Mouse (Mus musculus) left cerebral cortex, postnatal 14 days (tissue): ENCODE results near the gene Ralb. TPM values are rescaled to one million over a fixed set of nuclear protein-coding genes. Genes with fewer than 3 reads are reported as not detected.

Source experiments
- DNase-seq, 2 experiments: peaks; one replicate each; pipeline ENCODE4 v3.0.0; 2021 to 2022; ENCODE audit warnings: low spot score in 2 of 2, mixed read lengths in 1 of 2
- intact Hi-C: fragments of 180-260 bp; cut with DNase I; formaldehyde crosslinking; loops from one replicate; pipeline ENCODE4 v1.15.1; 2025
- total RNA-seq, 2 experiments: library from RNA; stranded (reverse); gene quantifications; 2 replicates each; pipeline ENCODE4 v1.2.3; 2021

Ralb gene
- total RNA-seq, 2 experiments from 2014 or later: 25.7 to 26.3 TPM

DNA sequence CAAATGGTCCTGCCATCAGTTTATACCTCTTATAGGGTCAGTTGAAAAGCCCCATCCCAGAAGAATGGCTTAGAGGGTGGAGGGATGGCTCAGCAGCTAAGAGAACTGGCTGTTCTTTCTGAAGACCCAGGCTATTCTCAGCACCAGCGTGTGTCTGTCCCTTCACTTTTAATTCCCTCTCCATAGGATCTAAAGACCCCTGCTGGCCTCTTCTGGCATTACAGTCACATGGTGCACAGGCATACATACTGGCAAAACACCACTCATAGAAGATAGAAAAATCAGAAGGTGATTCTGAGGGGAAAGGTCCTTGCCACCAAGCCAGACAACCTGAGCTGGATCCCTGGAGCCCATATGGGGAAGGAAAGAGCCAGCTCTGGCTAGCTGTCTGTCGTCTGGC lies 41.2 kb downstream of the Ralb start:
- intact Hi-C loops: no loop called here
- peak; percentile 52 to 53 for DNase-seq

DNA sequence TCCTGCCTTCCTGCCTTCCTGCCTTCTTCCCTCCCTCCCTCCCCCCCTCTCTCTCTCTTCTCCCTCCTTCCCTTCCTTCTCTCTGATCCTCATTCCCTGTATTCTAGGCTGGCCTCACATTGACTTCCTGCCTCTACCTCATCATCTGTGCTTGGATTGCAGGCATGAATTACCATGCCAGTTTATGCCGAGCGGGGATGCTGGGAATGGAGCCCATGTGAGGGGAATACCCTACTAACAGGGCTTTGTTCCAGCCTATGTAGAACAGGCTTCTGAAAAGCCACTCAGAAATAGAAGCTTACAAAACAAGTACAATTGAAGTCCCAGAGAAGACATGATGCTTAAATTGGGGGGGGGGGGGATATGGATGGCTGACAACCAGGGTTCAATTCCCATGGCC lies 44.5 kb downstream of the Ralb start:
- intact Hi-C loops: no loop called here
- no peak for DNase-seq

- DNase-seq: peak; percentile 82 to 84
- intact Hi-C loops: loop anchor here (5.0 to 10.0 kb wide), 5 partner anchors 69 to 467 kb away; partner anchors contain the start of gene Tmem185b
These were observed 46.5 kb downstream of the Ralb start for GRCm38 (mm10) chr1:119457993-119458605.

- intact Hi-C loops: loop anchor here (5.0 to 10.0 kb wide), 5 partner anchors 70 to 467 kb away; partner anchors contain the start of gene Tmem185b
- DNase-seq: no peak
These were observed 47.1 kb downstream of the Ralb start for GRCm38 (mm10) chr1:119457528-119457855.

GRCm38 (mm10) chr1:119456671-119457527 lies 47.7 kb downstream of the Ralb start:
- DNase-seq: peak in 1 of 2 experiments; percentile 28
- intact Hi-C loops: loop anchor here (5.0 to 10.0 kb wide), 5 partner anchors 70 to 468 kb away; partner anchors contain the start of gene Tmem185b

DNA sequence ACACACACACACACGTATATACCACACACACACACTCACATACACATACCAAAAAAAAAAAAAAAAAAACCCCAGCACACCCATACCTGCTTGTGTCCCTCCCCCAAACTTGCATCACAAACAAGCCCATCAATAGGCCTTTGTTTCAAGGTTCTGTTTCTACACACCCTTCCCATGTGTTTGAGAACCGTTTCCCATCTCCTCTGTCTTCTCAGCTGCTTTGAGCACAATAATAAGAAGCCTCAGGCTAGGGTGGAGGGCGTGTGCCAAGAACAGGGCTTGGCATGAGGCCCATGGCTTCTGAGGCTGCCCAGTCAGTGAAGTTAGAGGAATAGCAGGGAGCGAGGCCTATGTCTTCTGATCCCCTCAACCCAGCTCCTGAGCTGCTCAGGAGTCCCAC lies 50.9 kb downstream of the Ralb start:
- intact Hi-C loops: loop anchor here (10.0 kb wide), 3 partner anchors 221 to 471 kb away; no protein-coding TSS in a partner anchor
- DNase-seq: peak; percentile 43 to 51

- intact Hi-C loops: loop anchor here (10.0 kb wide), 3 partner anchors 223 to 473 kb away; no protein-coding TSS in a partner anchor
- peak in 1 of 2 experiments; percentile 29 for DNase-seq
These were observed 53.2 kb downstream of the Ralb start for GRCm38 (mm10) chr1:119451417-119451816.

DNA sequence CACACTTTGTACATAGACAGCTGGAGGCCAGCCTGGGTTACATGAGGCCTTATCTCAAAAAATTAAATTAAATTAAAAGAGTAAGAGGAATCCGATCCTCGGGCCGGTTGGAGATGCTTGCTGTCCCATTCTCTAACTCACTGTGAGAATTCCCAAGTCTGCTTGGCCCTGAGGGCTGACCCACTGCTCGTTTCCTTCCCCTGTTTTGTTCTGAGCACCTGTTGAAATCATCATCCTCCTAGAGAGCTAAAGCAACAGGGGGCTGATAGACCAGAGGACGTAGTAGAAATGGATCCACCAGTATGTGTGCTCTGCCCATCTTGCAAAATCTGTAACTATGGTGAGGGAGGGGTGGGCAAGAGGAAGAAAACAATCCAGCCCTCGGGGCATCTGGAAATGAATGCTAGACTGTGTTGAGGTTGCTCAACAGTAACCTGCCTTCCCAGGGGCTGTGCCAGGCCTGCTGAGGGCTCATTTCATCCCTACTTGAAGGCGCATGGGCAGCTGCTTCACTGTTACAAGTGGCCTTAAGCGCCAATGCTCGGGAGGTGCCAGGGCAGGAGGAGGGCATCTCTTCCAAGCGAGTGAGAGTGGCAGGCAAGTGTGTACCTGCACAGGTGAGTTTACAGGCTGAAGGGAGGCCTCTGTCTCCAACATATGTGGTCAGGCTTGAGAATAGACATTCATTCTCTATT lies 53.8 kb downstream of the Ralb start:
- no peak for DNase-seq
- intact Hi-C loops: loop anchor here (10.0 kb wide), 3 partner anchors 224 to 474 kb away; no protein-coding TSS in a partner anchor

GRCm38 (mm10) chr1:119446753-119447283 lies 57.8 kb downstream of the Ralb start:
- no peak for DNase-seq
- intact Hi-C loops: no loop called here

DNA sequence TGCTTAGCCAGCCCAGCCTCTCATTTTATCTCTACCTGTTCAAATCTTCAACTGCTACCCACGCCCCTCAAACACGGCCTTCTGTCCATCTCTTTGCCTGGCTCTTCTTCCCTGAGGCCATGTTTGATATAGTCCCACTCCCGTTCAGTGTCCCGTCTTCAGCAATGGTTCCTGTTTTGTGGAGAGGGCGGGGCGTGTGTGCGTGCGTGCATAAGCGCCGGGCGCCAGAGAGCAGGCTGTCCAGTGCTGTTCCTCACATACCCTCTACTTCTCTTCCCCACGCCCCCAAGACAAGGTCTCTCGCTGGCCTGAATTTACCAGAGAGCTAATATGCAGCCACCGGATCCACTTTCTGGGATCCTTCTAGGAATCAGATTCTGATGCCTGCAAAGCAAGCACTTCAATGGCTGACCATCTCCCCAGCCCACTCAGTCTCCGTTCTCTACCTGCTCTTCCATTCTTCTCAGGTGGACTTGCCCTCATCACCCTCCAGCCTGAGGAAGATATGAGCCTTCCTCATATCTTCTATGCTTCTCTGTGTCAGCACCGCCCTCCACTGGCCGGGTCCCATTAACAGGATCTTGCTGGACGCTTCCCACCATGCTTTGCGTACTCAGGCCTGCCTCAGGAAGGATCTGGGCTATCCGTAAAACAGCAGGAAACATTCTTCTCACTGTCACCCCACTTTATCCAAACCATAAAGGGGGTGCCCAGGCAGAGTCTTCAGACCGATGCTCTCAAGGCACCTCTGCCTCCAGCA lies 60.8 kb downstream of the Ralb start:
- no peak for DNase-seq
- intact Hi-C loops: no loop called here

DNA sequence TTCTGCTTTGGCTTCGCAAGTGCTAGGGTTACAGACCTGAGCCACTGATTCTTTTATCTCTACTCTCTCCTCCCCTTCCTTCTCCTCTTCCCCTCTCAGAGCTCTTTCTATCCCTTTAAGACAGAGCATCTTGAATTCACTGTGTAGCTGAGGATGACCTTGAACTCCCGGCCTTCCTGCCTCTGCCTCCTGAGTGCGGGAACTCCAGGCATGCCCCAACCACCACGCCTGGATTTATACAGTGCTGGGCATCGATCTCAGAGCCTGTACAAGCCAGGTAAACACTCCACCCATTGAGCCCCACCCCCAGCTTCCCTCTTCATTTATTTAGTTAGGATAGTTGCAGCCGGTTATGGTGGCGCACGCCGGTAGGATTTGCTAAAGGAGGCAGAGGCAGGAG lies 61.7 kb downstream of the Ralb start:
- intact Hi-C loops: no loop called here
- DNase-seq: no peak

DNA sequence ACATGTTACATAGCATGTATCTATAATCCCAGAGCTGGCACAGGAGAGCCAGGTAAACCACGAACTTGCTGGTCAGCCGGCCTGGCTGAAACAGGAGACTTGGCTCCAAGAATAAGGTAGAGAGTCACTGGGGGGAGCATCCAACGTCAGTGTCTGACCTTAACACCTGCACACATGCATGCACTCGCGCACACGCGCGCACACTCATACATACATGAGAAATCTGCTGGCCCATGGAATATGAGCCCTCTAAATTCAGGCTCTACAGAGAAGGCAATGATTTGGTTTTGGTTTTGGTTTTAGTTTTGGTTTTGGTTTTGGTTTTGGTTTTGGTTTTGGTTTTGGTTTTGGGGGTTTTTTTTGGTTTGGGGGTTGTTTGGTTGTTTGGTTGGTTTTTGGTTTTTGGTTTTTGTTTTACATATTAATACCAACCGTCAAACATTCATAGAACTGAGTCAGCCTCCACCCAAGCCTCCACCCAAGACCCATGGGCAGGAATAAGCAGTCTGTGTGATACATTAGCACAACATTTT lies 66.4 kb downstream of the Ralb start:
- intact Hi-C loops: no loop called here
- DNase-seq: no peak

DNA sequence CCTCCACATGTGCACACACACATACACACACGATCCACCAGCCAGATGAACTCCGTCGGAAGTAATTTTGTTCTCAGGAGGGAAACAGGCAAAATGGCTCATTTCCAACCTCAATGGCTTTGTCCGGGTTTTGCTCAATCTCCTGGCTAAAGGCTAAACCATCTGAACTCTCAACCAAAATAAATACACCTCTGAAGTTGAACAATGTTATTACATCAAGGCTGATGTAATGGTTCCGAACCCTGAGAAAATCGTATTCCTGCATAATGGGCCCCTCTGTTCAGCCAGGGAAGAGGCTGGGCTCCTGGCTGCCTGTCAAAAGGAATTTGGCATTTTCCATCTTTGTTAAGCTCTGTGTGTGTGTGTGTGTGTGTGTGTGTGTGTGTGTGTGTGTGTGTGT lies 67.2 kb downstream of the Ralb start:
- DNase-seq: no peak
- intact Hi-C loops: no loop called here

DNA sequence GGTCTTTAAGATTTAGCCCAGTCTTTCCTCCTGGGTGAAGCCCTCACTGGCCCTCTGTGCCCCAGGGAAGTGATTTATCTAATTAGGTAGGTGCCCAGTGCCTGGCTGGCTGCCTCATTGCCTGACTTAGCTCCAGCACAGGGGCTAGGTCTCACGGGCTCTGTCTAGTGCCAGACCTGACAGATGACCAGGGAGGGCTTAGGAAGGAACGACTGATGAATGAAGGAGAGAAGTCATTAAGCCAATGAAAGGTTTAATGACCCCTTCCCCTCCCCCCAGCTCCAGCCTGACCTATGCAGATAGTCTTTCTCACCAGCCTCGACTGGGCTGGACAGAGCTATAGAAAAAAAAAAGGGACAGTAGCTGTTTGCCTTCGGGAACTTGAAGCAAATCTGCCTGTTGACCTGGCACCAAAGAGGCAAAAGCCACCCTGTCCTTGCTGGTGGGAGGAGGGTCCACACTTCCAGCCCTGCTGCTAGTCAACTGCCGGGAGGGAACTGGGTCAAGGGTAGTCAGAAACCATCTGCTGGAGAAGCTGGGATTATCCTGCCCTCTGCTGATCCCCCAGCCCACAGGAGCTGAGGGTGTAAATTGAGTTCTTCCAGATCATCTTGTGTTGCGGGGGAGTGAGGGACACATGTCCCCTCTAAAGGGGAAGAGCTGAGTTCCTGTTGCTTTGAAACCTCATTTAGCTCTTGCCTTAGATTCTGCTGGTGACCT lies 80.3 kb downstream of the Ralb start:
- intact Hi-C loops: loop anchor here (2.0 to 5.0 kb wide), 3 partner anchors 37 to 338 kb away; no protein-coding TSS in a partner anchor
- no peak for DNase-seq

GRCm38 (mm10) chr1:119423510-119423909 lies 81.1 kb downstream of the Ralb start:
- intact Hi-C loops: loop anchor here (2.0 to 5.0 kb wide), 3 partner anchors 36 to 329 kb away; no protein-coding TSS in a partner anchor
- peak; percentile 68 to 70 for DNase-seq

- no peak for DNase-seq
- intact Hi-C loops: loop anchor here (2.0 to 5.0 kb wide), 3 partner anchors 35 to 328 kb away; no protein-coding TSS in a partner anchor
These were observed 82.1 kb downstream of the Ralb start for GRCm38 (mm10) chr1:119422460-119423015.
